Mouse (Mus musculus): ENCODE results near the gene Syt16. TPM values are rescaled to one million over a fixed set of nuclear protein-coding genes. Genes with fewer than 3 reads are reported as not detected.

Gene Syt16
- polyA plus RNA-seq, 1 experiment from 2014 or later, result not detected

GRCm38 (mm10) chr12:74268644-74269285 is 271.3 kb downstream of the Syt16 start:
- no peaks in the 10 kb centered on the region for H3K9me3 ChIP-seq (ENCODE audit: low read length)
- no peak for ATAC-seq
- DNase-seq, result no peak
- H3K9ac ChIP-seq (replicated peaks), result no peak overlapping the region
- H3K4me2 ChIP-seq (ENCODE audit: low read depth, low read length), result no peak overlapping the region
- 79% methylated on average over 15 of the region's 15 CpGs for WGBS (ENCODE audit: insufficient replicate concordance)
- H3K36me3 ChIP-seq (replicated peaks; ENCODE audit: insufficient read depth, low read length), result no peaks in the 10 kb centered on the region
- no peaks in the 10 kb centered on the region for H3K4me1 ChIP-seq (ENCODE audit: insufficient read depth)
- TF ChIP-seq EP300 (IDR thresholded peaks at IDR 0.05; ENCODE audit: low read depth) (no peak), CTCF (IDR thresholded peaks at IDR 0.05; ENCODE audit: low read depth) (no peak)
- H3K4me3 ChIP-seq (ENCODE audit: low read depth, low read length), result no peak overlapping the region
- no peaks in the 10 kb centered on the region for H3K27me3 ChIP-seq (ENCODE audit: insufficient read depth, low read length)
- H3K27ac ChIP-seq (ENCODE audit: low read depth), result no peak overlapping the region

GRCm38 (mm10) chr12:74272545-74272944 is 275.1 kb downstream of the Syt16 start:
- Histone ChIP-seq H3K4me1 (ENCODE audit: insufficient read depth) (no peaks in the 10 kb centered on the region), H3K27me3 (ENCODE audit: insufficient read depth, low read length) (no peaks in the 10 kb centered on the region), H3K4me3 (ENCODE audit: low read depth, low read length) (no peak overlapping the region), H3K9me3 (ENCODE audit: low read length) (no peaks in the 10 kb centered on the region), H3K27ac (ENCODE audit: low read depth) (no peak overlapping the region), H3K4me2 (ENCODE audit: low read depth, low read length) (no peak overlapping the region), H3K9ac (replicated peaks) (no peak overlapping the region), H3K36me3 (replicated peaks; ENCODE audit: insufficient read depth, low read length) (no peaks in the 10 kb centered on the region)
- ATAC-seq, result no peak
- 85% methylated on average over 17 of the region's 17 CpGs for WGBS (ENCODE audit: insufficient replicate concordance)
- no peak for DNase-seq
- TF ChIP-seq CTCF (IDR thresholded peaks at IDR 0.05; ENCODE audit: low read depth) (no peak), EP300 (IDR thresholded peaks at IDR 0.05; ENCODE audit: low read depth) (no peak)

GRCm38 (mm10) chr12:74277265-74277664 is 279.8 kb downstream of the Syt16 start:
- Histone ChIP-seq H3K4me2 (ENCODE audit: low read depth, low read length) (no peak overlapping the region), H3K4me3 (ENCODE audit: low read depth, low read length) (no peak overlapping the region), H3K4me1 (ENCODE audit: insufficient read depth) (no peaks in the 10 kb centered on the region), H3K9me3 (ENCODE audit: low read length) (no peaks in the 10 kb centered on the region), H3K36me3 (replicated peaks; ENCODE audit: insufficient read depth, low read length) (no peaks in the 10 kb centered on the region), H3K27ac (ENCODE audit: low read depth) (no peak overlapping the region), H3K27me3 (ENCODE audit: insufficient read depth, low read length) (no peaks in the 10 kb centered on the region), H3K9ac (replicated peaks) (no peak overlapping the region)
- 66% methylated on average over 5 of the region's 5 CpGs for WGBS (ENCODE audit: insufficient replicate concordance)
- TF ChIP-seq CTCF (IDR thresholded peaks at IDR 0.05; ENCODE audit: low read depth) (no peak), EP300 (IDR thresholded peaks at IDR 0.05; ENCODE audit: low read depth) (no peak)
- no peak for DNase-seq
- no peak for ATAC-seq

- H3K27me3 ChIP-seq (ENCODE audit: insufficient read depth, low read length), result peaks cover 29% of the 10 kb centered on the region
- no peak overlapping the region for H3K4me2 ChIP-seq (ENCODE audit: low read depth, low read length)
- no peaks in the 10 kb centered on the region for H3K36me3 ChIP-seq (replicated peaks; ENCODE audit: insufficient read depth, low read length)
- H3K4me3 ChIP-seq (ENCODE audit: low read depth, low read length), result no peak overlapping the region
- ATAC-seq (no peak), DNase-seq (no peak)
- no peak overlapping the region for H3K27ac ChIP-seq (ENCODE audit: low read depth)
- no peaks in the 10 kb centered on the region for H3K9me3 ChIP-seq (ENCODE audit: low read length)
- no peak overlapping the region for H3K9ac ChIP-seq (replicated peaks)
- peaks cover 2% of the 10 kb centered on the region; the same call in 1 of the 2 replicates for H3K4me1 ChIP-seq (ENCODE audit: insufficient read depth)
- WGBS (ENCODE audit: insufficient replicate concordance), result 73% methylated on average over 4 of the region's 4 CpGs
- no peak for TF ChIP-seq EP300 (IDR thresholded peaks at IDR 0.05; ENCODE audit: low read depth)
- TF ChIP-seq CTCF (IDR thresholded peaks at IDR 0.05; ENCODE audit: low read depth), result no peak
Measured at GRCm38 (mm10) chr12:74281403-74281802, 283.9 kb downstream of the Syt16 start.

GRCm38 (mm10) chr12:74282846-74283245 is 285.4 kb downstream of the Syt16 start:
- Histone ChIP-seq H3K27me3 (ENCODE audit: insufficient read depth, low read length) (peaks cover 29% of the 10 kb centered on the region), H3K36me3 (replicated peaks; ENCODE audit: insufficient read depth, low read length) (no peaks in the 10 kb centered on the region), H3K9ac (replicated peaks) (no peak overlapping the region), H3K27ac (ENCODE audit: low read depth) (no peak overlapping the region), H3K4me3 (ENCODE audit: low read depth, low read length) (no peak overlapping the region), H3K9me3 (ENCODE audit: low read length) (no peaks in the 10 kb centered on the region), H3K4me1 (ENCODE audit: insufficient read depth) (peaks cover 2% of the 10 kb centered on the region; the same call in 1 of the 2 replicates), H3K4me2 (ENCODE audit: low read depth, low read length) (no peak overlapping the region)
- TF ChIP-seq EP300 (IDR thresholded peaks at IDR 0.05; ENCODE audit: low read depth), result no peak
- no peak for TF ChIP-seq CTCF (IDR thresholded peaks at IDR 0.05; ENCODE audit: low read depth)
- 68% methylated on average over 1 of the region's 1 CpGs for WGBS (ENCODE audit: insufficient replicate concordance)
- ATAC-seq (no peak), DNase-seq (no peak)

- H3K27me3 ChIP-seq (ENCODE audit: insufficient read depth, low read length), result peaks cover 29% of the 10 kb centered on the region
- ATAC-seq, result no peak
- H3K4me2 ChIP-seq (ENCODE audit: low read depth, low read length), result peak overlapping the region; percentile 29
- no peak overlapping the region for H3K9ac ChIP-seq (replicated peaks)
- H3K36me3 ChIP-seq (replicated peaks; ENCODE audit: insufficient read depth, low read length), result no peaks in the 10 kb centered on the region
- no peaks in the 10 kb centered on the region for H3K9me3 ChIP-seq (ENCODE audit: low read length)
- H3K27ac ChIP-seq (ENCODE audit: low read depth), result no peak overlapping the region
- peak; percentile 33 for DNase-seq
- no peak overlapping the region for H3K4me3 ChIP-seq (ENCODE audit: low read depth, low read length)
- H3K4me1 ChIP-seq (ENCODE audit: insufficient read depth), result peaks cover 2% of the 10 kb centered on the region; the same call in 1 of the 2 replicates
- TF ChIP-seq EP300 (IDR thresholded peaks at IDR 0.05; ENCODE audit: low read depth) (no peak), CTCF (IDR thresholded peaks at IDR 0.05; ENCODE audit: low read depth) (peak; percentile 27; the same call in 1 of the 2 replicates)
- 3% methylated on average over 48 of the region's 49 CpGs for WGBS (ENCODE audit: insufficient replicate concordance)
Measured at GRCm38 (mm10) chr12:74284020-74284684, 286.7 kb downstream of the Syt16 start.

All from liver, postnatal 0 days (tissue).